9 mouse cellular contexts compared by ENCODE assay signal in the genomic region with DNA sequence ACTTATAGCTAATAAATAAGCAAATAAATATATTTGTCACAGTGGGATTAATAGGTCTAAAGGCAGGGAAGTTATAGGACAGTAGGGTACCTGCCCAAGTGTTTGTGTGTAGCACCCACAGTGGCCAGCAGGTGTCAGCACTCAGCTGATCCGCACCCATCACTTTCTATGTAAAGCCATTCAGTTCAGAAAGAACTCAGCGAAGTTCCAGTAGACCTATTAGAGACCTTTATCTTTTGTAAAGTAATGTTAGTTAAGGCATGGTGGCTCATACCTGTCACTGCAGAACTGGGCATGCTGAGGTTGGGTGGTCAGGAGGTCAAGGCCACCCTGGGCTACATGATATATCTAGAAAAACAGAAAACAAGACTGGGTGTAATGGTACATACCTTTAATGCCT. TPM values are rescaled to one million over a fixed set of nuclear protein-coding genes. Genes with fewer than 3 reads are reported as not detected.
DNase-seq lines count a peak whose midpoint lies in the region; ATAC-seq and TF ChIP-seq lines count a peak whose summit lies in the region.
"Had no signal": no experiment of that assay in that cellular context is flagged by ENCODE, and none has a peak within 500 bp of the region (broad histone marks: within the 10 kb centered on the region; RNA-seq: fewer than 3 reads in every experiment).

No protein-coding gene starts in this region.

- no peaks in the 10 kb centered on the region for H3K36me3 ChIP-seq in CH12.LX (replicated peaks in 1 of 2; ENCODE audit: control insufficient read depth in 1 of 2, insufficient read depth in 1 of 2, low read length in 1 of 2)
- H3K36me3 ChIP-seq in heart, postnatal 0 days (replicated peaks; ENCODE audit: control insufficient read depth, insufficient read depth, low read length) = no peaks in the 10 kb centered on the region
- H3K36me3 ChIP-seq in lung, postnatal 0 days (ENCODE audit: insufficient read depth, low read length) = no peaks in the 10 kb centered on the region
- H3K36me3 ChIP-seq: heart, embryonic 15.5 days had no signal

- TF ChIP-seq CTCF in CH12.LX (conservative IDR thresholded peaks at IDR 0.05 in 1 of 2, IDR thresholded peaks at IDR 0.05 in 1 of 2; ENCODE audit: low read depth in 2 of 2, low read length in 2 of 2) = peak; percentile 91 to 94
- TF ChIP-seq CTCF in heart, postnatal 0 days (IDR thresholded peaks at IDR 0.05; ENCODE audit: low read depth) = peak; percentile 84
- TF ChIP-seq CTCF in lung, postnatal 0 days (IDR thresholded peaks at IDR 0.05) = peak; percentile 87

- H3K27ac ChIP-seq in CH12.LX (ENCODE audit: insufficient read depth, low read depth) = no peak overlapping the region
- no peak overlapping the region for H3K27ac ChIP-seq in heart, postnatal 0 days (ENCODE audit: low read depth)
- H3K27ac ChIP-seq in lung, postnatal 0 days (ENCODE audit: low read length) = no peak overlapping the region
- H3K27ac ChIP-seq: heart, embryonic 15.5 days had no signal

- TF ChIP-seq EP300 in CH12.LX (IDR thresholded peaks at IDR 0.05; ENCODE audit: low read length) = no peak
- TF ChIP-seq EP300 in heart, postnatal 0 days (IDR thresholded peaks at IDR 0.05; ENCODE audit: low read depth) = no peak
- no peak for TF ChIP-seq EP300 in lung, postnatal 0 days (IDR thresholded peaks at IDR 0.05)

- no peak overlapping the region for H3K4me3 ChIP-seq in CH12.LX (replicated peaks in 1 of 3; ENCODE audit: low read depth in 2 of 3, low read length in 2 of 3, poor library complexity in 1 of 3)
- no peak overlapping the region for H3K4me3 ChIP-seq in heart, postnatal 0 days (ENCODE audit: low read depth, low read length)
- H3K4me3 ChIP-seq in lung, postnatal 0 days (ENCODE audit: low read depth, low read length) = no peak overlapping the region
- H3K4me3 ChIP-seq: heart, embryonic 15.5 days had no signal

- DNase-seq in CH12.LX (ENCODE audit: extremely low read depth) (peak; percentile 61), WW6 (ENCODE audit: low read depth, low spot score) (peak; percentile 29)
- peak; percentile 80 for DNase-seq in embryo, embryonic 10 days (ENCODE audit: low spot score)
- peak; percentile 49 for DNase-seq in heart, postnatal 0 days (ENCODE audit: low spot score)
- peak; percentile 70 for DNase-seq in kidney, postnatal 14 days
- DNase-seq in lung, postnatal 0 days (ENCODE audit: low spot score) = peak; percentile 75
- peak; percentile 32 for DNase-seq in retina, adult 2 months (ENCODE audit: low read depth, low spot score)
- DNase-seq in urinary bladder, postnatal 36 days (ENCODE audit: low spot score in 2 of 2) = peak; percentile 48 to 56

- 16% methylated on average over 2 of the region's 2 CpGs for WGBS in heart, postnatal 0 days
- 6% methylated on average over 2 of the region's 2 CpGs for WGBS in lung, postnatal 0 days

- H3K27me3 ChIP-seq in CH12.LX (replicated peaks) = no peaks in the 10 kb centered on the region
- no peaks in the 10 kb centered on the region for H3K27me3 ChIP-seq in heart, postnatal 0 days (ENCODE audit: control insufficient read depth, insufficient read depth, low read length)
- no peaks in the 10 kb centered on the region for H3K27me3 ChIP-seq in lung, postnatal 0 days (replicated peaks; ENCODE audit: insufficient read depth, low read length)
- H3K27me3 ChIP-seq: heart, embryonic 15.5 days had no signal

- H3K9ac ChIP-seq in CH12.LX (ENCODE audit: insufficient read depth, low read depth) = no peak overlapping the region
- H3K9ac ChIP-seq in heart, postnatal 0 days (replicated peaks; ENCODE audit: low read depth, low read length) = no peak overlapping the region
- no peak overlapping the region for H3K9ac ChIP-seq in lung, postnatal 0 days (replicated peaks; ENCODE audit: low read depth)
- H3K9ac ChIP-seq: heart, embryonic 15.5 days had no signal

- no peak overlapping the region for H3K4me2 ChIP-seq in CH12.LX (ENCODE audit: insufficient read depth, low read depth, poor library complexity, severe bottlenecking)
- no peak overlapping the region for H3K4me2 ChIP-seq in heart, postnatal 0 days (ENCODE audit: low read depth, low read length)
- no peak overlapping the region for H3K4me2 ChIP-seq in lung, postnatal 0 days (replicated peaks; ENCODE audit: low read depth, low read length)
- H3K4me2 ChIP-seq: heart, embryonic 15.5 days had no signal

- peaks cover 7 to 11% of the 10 kb centered on the region in 2 experiments for H3K4me1 ChIP-seq in CH12.LX (ENCODE audit: control insufficient read depth in 1 of 2, insufficient read depth in 2 of 2)
- H3K4me1 ChIP-seq in heart, postnatal 0 days (ENCODE audit: control insufficient read depth, insufficient read depth) = no peaks in the 10 kb centered on the region
- H3K4me1 ChIP-seq in lung, postnatal 0 days (ENCODE audit: insufficient read depth, low read depth, low read length) = no peaks in the 10 kb centered on the region
- H3K4me1 ChIP-seq: heart, embryonic 15.5 days had no signal

- H3K79me2 ChIP-seq in CH12.LX (replicated peaks; ENCODE audit: control insufficient read depth, extremely low read depth, insufficient read depth, poor library complexity, severe bottlenecking) = no peaks in the 10 kb centered on the region

- dilution Hi-C loops in CH12.LX (cut with MboI; ENCODE audit: extremely low pct_ligation_motif_present, extremely low pct_unique_long_range_greater_than_20kb, low sequenced_read_pairs) = no loop called here

- in situ Hi-C loops in CH12.LX (cut with MboI; ENCODE audit: low pct_ligation_motif_present, low pct_unique_long_range_greater_than_20kb, low sequenced_read_pairs) = no loop called here

- peak; percentile 76 for TF ChIP-seq RAD21 in CH12.LX (IDR thresholded peaks at IDR 0.05; ENCODE audit: low read depth, low read length)

- no peaks in the 10 kb centered on the region for H3K9me3 ChIP-seq in CH12.LX (replicated peaks; ENCODE audit: low read length)
- no peaks in the 10 kb centered on the region for H3K9me3 ChIP-seq in heart, postnatal 0 days (replicated peaks; ENCODE audit: control insufficient read depth, low read length)
- H3K9me3 ChIP-seq in lung, postnatal 0 days (ENCODE audit: low read length) = no peaks in the 10 kb centered on the region
- H3K9me3 ChIP-seq: heart, embryonic 15.5 days had no signal

- TF ChIP-seq POLR2A in CH12.LX (IDR thresholded peaks at IDR 0.05; ENCODE audit: low read depth, low read length) = no peak

- ATAC-seq in heart, postnatal 0 days (ENCODE audit: insufficient read depth, low read depth) = peak; percentile 70
- peak; percentile 38; the same call in 1 of the 2 replicates for ATAC-seq in lung, postnatal 0 days

TF ChIP-seq in CH12.LX, 34 proteins besides CTCF, POLR2A, EP300 and RAD21:
- TF ChIP-seq ZC3H11A (IDR thresholded peaks at IDR 0.05; ENCODE audit: low read depth, low read length) = peak; percentile 48
- TF ChIP-seq ZNF384 (IDR thresholded peaks at IDR 0.05; ENCODE audit: low read depth, low read length) = no peak
- peak; percentile 87 for TF ChIP-seq SMC3 (IDR thresholded peaks at IDR 0.05; ENCODE audit: low read depth, low read length)

RNA-seq across cellular contexts. Expression of a gene that starts 12.4 kb away (rescaled TPM):
- 0.08 TPM in 1 of 2 replicates, not detected in the other for total RNA-seq in CH12.LX (2012; rRNA removed)
- total RNA-seq in CH12.LX (2014; rRNA removed) = not detected in 2 replicates
- not detected in 2 replicates for polyA plus RNA-seq in CH12.LX (2012; ENCODE audit: insufficient read length, low read depth)
- not detected in 2 replicates for total RNA-seq in heart, postnatal 0 days (2014; rRNA removed; ENCODE audit: low replicate concordance)
- not detected in 2 replicates for polyA plus RNA-seq in heart, postnatal 0 days (2015; fragmentation: Nextera tagmentation; extraction: Ambion mirVana)
- not detected in 2 replicates for polyA plus RNA-seq in lung, postnatal 0 days (2015; fragmentation: Nextera tagmentation; extraction: Ambion mirVana)
- polyA plus RNA-seq: heart, embryonic 15.5 days had no signal

RNA-seq across cellular contexts. Expression of a gene that starts 23.0 kb away (rescaled TPM):
- total RNA-seq in CH12.LX (2012; rRNA removed) = 9.5 and 10.8 TPM in 2 replicates
- 4.9 and 6.2 TPM in 2 replicates for total RNA-seq in CH12.LX (2014; rRNA removed)
- polyA plus RNA-seq in CH12.LX (2012; ENCODE audit: insufficient read length, low read depth) = 13.0 and 13.4 TPM in 2 replicates
- 25.5 and 42.1 TPM in 2 replicates for total RNA-seq in heart, postnatal 0 days (2014; rRNA removed; ENCODE audit: low replicate concordance)
- 22.2 and 23.0 TPM in 2 replicates for polyA plus RNA-seq in heart, postnatal 0 days (2015; fragmentation: Nextera tagmentation; extraction: Ambion mirVana)
- 23.4 and 25.2 TPM in 2 replicates for polyA plus RNA-seq in lung, postnatal 0 days (2015; fragmentation: Nextera tagmentation; extraction: Ambion mirVana)

RNA-seq across cellular contexts. Expression of a gene that starts 31.5 kb away (rescaled TPM):
- total RNA-seq in CH12.LX (2012; rRNA removed) (0.13 and 0.21 TPM in 2 replicates), CH12.LX (2014; rRNA removed) (0.04 TPM in 1 of 2 replicates, not detected in the other)
- 1.0 and 1.3 TPM in 2 replicates for polyA plus RNA-seq in CH12.LX (2012; ENCODE audit: insufficient read length, low read depth)
- 0.19 and 4.7 TPM in 2 replicates for total RNA-seq in heart, postnatal 0 days (2014; rRNA removed; ENCODE audit: low replicate concordance)
- 0.22 and 0.23 TPM in 2 replicates for polyA plus RNA-seq in heart, postnatal 0 days (2015; fragmentation: Nextera tagmentation; extraction: Ambion mirVana)
- polyA plus RNA-seq in lung, postnatal 0 days (2015; fragmentation: Nextera tagmentation; extraction: Ambion mirVana) = 0.08 TPM in 1 of 2 replicates, not detected in the other

Comparison
In these comparisons a context has a peak if more than half of its experiments do, and no peak if none do; other contexts are left out.
1. DNase-seq: peak in every context shown above with its lines; median percentile 80 in embryo, embryonic 10 days; 75 in lung, postnatal 0 days; 70 in kidney, postnatal 14 days; 61 in CH12.LX; 52 in urinary bladder, postnatal 36 days; 49 in heart, postnatal 0 days; 32 in retina, adult 2 months; 29 in WW6.